18 mouse cellular contexts compared by ENCODE assay signal in genomic region chr7:70429326-70429725, GRCm38 (mm10).
DNase-seq lines count a peak whose midpoint lies in the region; ATAC-seq lines count a peak whose summit lies in the region.
"Had no signal": no experiment of that assay in that cellular context is flagged by ENCODE, and none has a peak within 500 bp of the region (broad histone marks: within the 10 kb centered on the region; RNA-seq: fewer than 3 reads in every experiment).

No protein-coding gene starts in this region.

- DNase-seq in kidney, adult 8-10 months: no peak
- peak; percentile 89 for DNase-seq in 3T3-L1 (ENCODE audit: low read depth, low spot score)
- DNase-seq in embryo, embryonic 10.5 days (ENCODE audit: low spot score): peak; percentile 41
- DNase-seq in retina, postnatal 1 day: peak; percentile 11
- no peak for DNase-seq in urinary bladder, postnatal 10 days (ENCODE audit: low spot score)
- no peak for DNase-seq in ovary, postnatal 14 days (ENCODE audit: low spot score)
- DNase-seq: adrenal gland, postnatal 25 days; B cell, adult 2 months; cerebellum, adult 9-10 months; gastrocnemius, postnatal 10 days; heart, adult 2 months; kidney, postnatal 25 days had no signal

- H3K27ac ChIP-seq in kidney, embryonic 14.5 days (ENCODE audit: low read depth, low read length): no peak overlapping the region
- H3K27ac ChIP-seq: heart, adult 2 months; hindbrain, embryonic 15.5 days; liver, embryonic 14.5 days; macrophage; midbrain, embryonic 15.5 days had no signal

- 0 out of 2 replicates have a peak, but pooled peaks have one; percentile 49 for ATAC-seq in kidney, embryonic 14.5 days (ENCODE audit: low FRiP score, low TSS enrichment)
- no peak for ATAC-seq in cerebellum, adult (ENCODE audit: insufficient number of reproducible peaks, low FRiP score, low TSS enrichment)
- ATAC-seq: midbrain, embryonic 15.5 days had no signal

- 0 out of 2 replicates have a peak, but pooled peaks cover 8% of the 10 kb centered on the region for H3K4me1 ChIP-seq in kidney, embryonic 14.5 days (ENCODE audit: control insufficient read depth, insufficient read depth, low read length)
- H3K4me1 ChIP-seq: hindbrain, embryonic 15.5 days had no signal

- 23% methylated on average over 2 of the region's 2 CpGs for WGBS in kidney, embryonic 14.5 days

- H3K9me3 ChIP-seq in kidney, embryonic 14.5 days (ENCODE audit: control insufficient read depth, low read length): no peaks in the 10 kb centered on the region
- H3K9me3 ChIP-seq: hindbrain, embryonic 15.5 days; midbrain, embryonic 15.5 days had no signal

- H3K27me3 ChIP-seq in kidney, embryonic 14.5 days (ENCODE audit: control insufficient read depth, insufficient read depth, low read length): no peaks in the 10 kb centered on the region
- H3K27me3 ChIP-seq: hindbrain, embryonic 15.5 days; midbrain, embryonic 15.5 days had no signal

- H3K4me2 ChIP-seq in kidney, embryonic 14.5 days (replicated peaks; ENCODE audit: low read depth, low read length): no peak overlapping the region
- H3K4me2 ChIP-seq: hindbrain, embryonic 15.5 days; midbrain, embryonic 15.5 days had no signal

- no peak overlapping the region for H3K4me3 ChIP-seq in kidney, embryonic 14.5 days (ENCODE audit: low read length)
- H3K4me3 ChIP-seq: heart, adult 2 months; hindbrain, embryonic 15.5 days; midbrain, embryonic 15.5 days had no signal

- no peak overlapping the region for H3K9ac ChIP-seq in kidney, embryonic 14.5 days (ENCODE audit: low read depth, low read length)
- H3K9ac ChIP-seq: hindbrain, embryonic 15.5 days; liver, embryonic 14.5 days; midbrain, embryonic 15.5 days had no signal

- no peaks in the 10 kb centered on the region for H3K36me3 ChIP-seq in kidney, embryonic 14.5 days (ENCODE audit: control insufficient read depth, insufficient read depth, low read length)
- H3K36me3 ChIP-seq: hindbrain, embryonic 15.5 days; midbrain, embryonic 15.5 days had no signal

Comparison
In these comparisons a context has a peak if more than half of its experiments do, and no peak if none do; other contexts are left out.
1. DNase-seq: peak in 3T3-L1 (single experiment), embryo, embryonic 10.5 days (single experiment) and retina, postnatal 1 day (single experiment); none in kidney, adult 8-10 months (0 of 2), urinary bladder, postnatal 10 days (single experiment) and ovary, postnatal 14 days (single experiment).